In the genomic region with DNA sequence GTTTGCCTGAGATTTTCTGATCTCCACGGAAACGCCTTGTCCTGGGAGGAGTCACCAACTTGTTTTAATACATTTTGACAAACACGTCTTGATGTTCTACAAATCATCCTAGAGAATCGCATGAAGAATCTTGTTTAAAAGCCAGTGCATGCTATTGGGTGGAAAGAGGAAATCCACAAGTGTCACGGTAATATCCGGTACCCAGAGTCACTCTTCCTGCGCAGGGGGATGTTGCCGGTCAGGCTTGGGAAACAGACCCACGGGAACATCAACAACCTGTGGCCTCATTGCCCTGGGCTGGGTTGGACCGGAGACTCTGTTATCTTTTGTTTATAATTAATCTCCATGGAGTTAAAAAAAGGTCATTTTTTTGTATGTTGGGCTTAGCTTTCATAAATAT, we compare ENCODE assay signal across 12 mouse cellular contexts. TPM values are rescaled to one million over a fixed set of nuclear protein-coding genes. Genes with fewer than 3 reads are reported as not detected.
DNase-seq lines count a peak whose midpoint lies in the region; ATAC-seq and TF ChIP-seq lines count a peak whose summit lies in the region.
"Had no signal": no experiment of that assay in that cellular context is flagged by ENCODE, and none has a peak within 500 bp of the region (broad histone marks: within the 10 kb centered on the region; RNA-seq: fewer than 3 reads in every experiment).

No protein-coding gene starts in this region.

- no peak for TF ChIP-seq POLR2A in heart, adult 2 months (IDR thresholded peaks at IDR 0.05; ENCODE audit: insufficient read depth, low read depth, low read length)

- H3K4me3 ChIP-seq in heart, adult 2 months: no peak overlapping the region; the same call in 1 of the 2 replicates
- H3K4me3 ChIP-seq in heart, embryonic 12.5 days: no peak overlapping the region
- H3K4me3 ChIP-seq in intestine, embryonic 16.5 days (ENCODE audit: low read length): no peak overlapping the region
- H3K4me3 ChIP-seq: erythroblast, embryonic 14.5 days had no signal

- no peak for ATAC-seq in heart, embryonic 12.5 days (ENCODE audit: insufficient number of reproducible peaks, low FRiP score)
- 0 out of 2 replicates have a peak, but pooled peaks have one; percentile 29 for ATAC-seq in intestine, embryonic 16.5 days
- ATAC-seq in megakaryocyte-erythroid progenitor cell, adult 5-6 weeks (replicated peaks; ENCODE audit: low FRiP score, low TSS enrichment, poor library complexity, severe bottlenecking): no peak
- ATAC-seq: inflammation-experienced regulatory T-cells, adult 6 months had no signal

- intact Hi-C loops in heart, adult 2 months (cut with DNase I): loop anchor here (5.0 kb wide), 1 partner anchor 89 kb away; no protein-coding TSS in a partner anchor

- no peaks in the 10 kb centered on the region for H3K27me3 ChIP-seq in heart, adult 2 months (ENCODE audit: control insufficient read depth, insufficient read depth, low read length)
- peaks cover 14% of the 10 kb centered on the region for H3K27me3 ChIP-seq in heart, embryonic 12.5 days (replicated peaks)
- H3K27me3 ChIP-seq in intestine, embryonic 16.5 days (replicated peaks; ENCODE audit: control insufficient read depth, insufficient read depth, low read length): no peaks in the 10 kb centered on the region

- H3K4me2 ChIP-seq in heart, embryonic 12.5 days: no peak overlapping the region
- H3K4me2 ChIP-seq in intestine, embryonic 16.5 days (ENCODE audit: low read depth, low read length): no peak overlapping the region

- no peak for TF ChIP-seq CTCF in heart, adult 2 months (IDR thresholded peaks at IDR 0.05)

- peak overlapping the region; percentile 80 for H3K27ac ChIP-seq in heart, adult 2 months
- no peak overlapping the region for H3K27ac ChIP-seq in heart, embryonic 12.5 days (ENCODE audit: poor library complexity, severe bottlenecking)
- H3K27ac ChIP-seq in intestine, embryonic 16.5 days (ENCODE audit: low read length): no peak overlapping the region

- peaks cover 4% of the 10 kb centered on the region; the same call in 1 of the 2 replicates for H3K36me3 ChIP-seq in heart, adult 2 months (ENCODE audit: control insufficient read depth, insufficient read depth, low read length)
- no peaks in the 10 kb centered on the region for H3K36me3 ChIP-seq in heart, embryonic 12.5 days
- no peaks in the 10 kb centered on the region for H3K36me3 ChIP-seq in intestine, embryonic 16.5 days (ENCODE audit: control insufficient read depth, insufficient read depth, low read length)

- H3K9me3 ChIP-seq in heart, embryonic 12.5 days (replicated peaks): no peaks in the 10 kb centered on the region
- no peaks in the 10 kb centered on the region; the same call in 1 of the 2 replicates for H3K9me3 ChIP-seq in intestine, embryonic 16.5 days (ENCODE audit: control insufficient read depth, low read length)

- H3K79me2 ChIP-seq in heart, adult 2 months (replicated peaks; ENCODE audit: control insufficient read depth, insufficient read depth, low read length): no peaks in the 10 kb centered on the region; the same call in 1 of the 2 replicates

- peaks cover 12% of the 10 kb centered on the region for H3K4me1 ChIP-seq in heart, adult 2 months (ENCODE audit: control insufficient read depth, insufficient read depth, low read length)
- peaks cover 14% of the 10 kb centered on the region; the same call in 1 of the 2 replicates for H3K4me1 ChIP-seq in heart, embryonic 12.5 days (replicated peaks)
- H3K4me1 ChIP-seq in intestine, embryonic 16.5 days (ENCODE audit: control insufficient read depth, insufficient read depth, low read length): 0 out of 2 replicates have a peak, but pooled peaks cover 3% of the 10 kb centered on the region

- 24% methylated on average over 10 of the region's 10 CpGs for WGBS in heart, adult 2 months
- WGBS in heart, embryonic 12.5 days: 60% methylated on average over 10 of the region's 10 CpGs
- WGBS in intestine, embryonic 16.5 days: 42% methylated on average over 10 of the region's 10 CpGs

- no peak overlapping the region for H3K9ac ChIP-seq in heart, adult 2 months (ENCODE audit: low read depth, low read length)
- H3K9ac ChIP-seq in heart, embryonic 12.5 days: no peak overlapping the region
- H3K9ac ChIP-seq in intestine, embryonic 16.5 days (ENCODE audit: low read depth, low read length): no peak overlapping the region

- peak; percentile 68; the same call in 1 of the 2 replicates for TF ChIP-seq EP300 in heart, adult 2 months (IDR thresholded peaks at IDR 0.05; ENCODE audit: insufficient read depth, low read depth, low read length)

- peak; percentile 30 to 67 for DNase-seq in heart, adult 2 months
- DNase-seq in adrenal gland, postnatal 25 days: peak; percentile 8
- peak; percentile 80 for DNase-seq in lung, postnatal 36 days
- DNase-seq in thymus, postnatal 10 days (ENCODE audit: low spot score in 2 of 2): no peak
- DNase-seq in layer of hippocampus, postnatal 14 days (ENCODE audit: low spot score in 2 of 2): no peak
- DNase-seq: gastrocnemius, postnatal 14 days had no signal

RNA-seq across cellular contexts. Expression of gene Fam174b, which starts 22.1 kb away (rescaled TPM):
- total RNA-seq in heart, adult 2 months (2021): 100 to 1,000 TPM; 175 to 193 TPM
- 149 and 207 TPM in 2 replicates for polyA plus RNA-seq in heart, adult 2 months (2012; rRNA removed)
- 46.8 and 51.4 TPM in 2 replicates for polyA plus RNA-seq in heart, embryonic 12.5 days (2016; fragmentation: Nextera tagmentation; extraction: Ambion mirVana)
- total RNA-seq in adrenal gland, postnatal 25 days (2021): 6.6 and 9.6 TPM in 2 replicates
- 32.7 and 33.7 TPM in 2 replicates for polyA plus RNA-seq in intestine, embryonic 16.5 days (2015; fragmentation: Nextera tagmentation; extraction: Ambion mirVana)
- 10 to 100 TPM; 34.0 to 35.7 TPM for total RNA-seq in layer of hippocampus, postnatal 14 days (2021)
- total RNA-seq in megakaryocyte-erythroid progenitor cell, adult 5-6 weeks (2014; fragmentation: Nextera tagmentation): 4.4 and 7.1 TPM in 2 replicates
- 12.3 and 13.7 TPM in 2 replicates for total RNA-seq in megakaryocyte-erythroid progenitor cell, adult 5-6 weeks (2017)
- polyA plus RNA-seq: C2C12; erythroblast, embryonic 14.5 days had no signal

Comparison
In these comparisons a context has a peak if more than half of its experiments do, and no peak if none do; other contexts are left out.
1. DNase-seq: peak in heart, adult 2 months (2 of 2), adrenal gland, postnatal 25 days (single experiment) and lung, postnatal 36 days (single experiment); none in thymus, postnatal 10 days (0 of 2) and layer of hippocampus, postnatal 14 days (0 of 2).
2. RNA of gene Fam174b, which starts 22.1 kb away (total RNA-seq): 175 to 193 TPM in heart, adult 2 months; 34.0 to 35.7 TPM in layer of hippocampus, postnatal 14 days, 4.4 to 13.7 TPM in megakaryocyte-erythroid progenitor cell, adult 5-6 weeks and 6.6 to 9.6 TPM in adrenal gland, postnatal 25 days; every median in the first group is over 4 times any median in the second.